Mouse (Mus musculus) myocyte (in vitro differentiated cells): ENCODE data around the gene Sult1a1. TPM values are rescaled to one million over a fixed set of nuclear protein-coding genes. Genes with fewer than 3 reads are reported as not detected.

Source experiments
- H3K27me3 ChIP-seq: one replicate; pipeline ENCODE4 v1.6.1; 2011; ENCODE audit not compliant: control insufficient read depth, insufficient read depth, insufficient read length
- H3K36me3 ChIP-seq: one replicate; pipeline ENCODE4 v1.6.1; 2011; ENCODE audit not compliant: control insufficient read depth, insufficient read depth
- H3K4me2 ChIP-seq: one replicate; pipeline ENCODE4 v1.6.1; 2011; ENCODE audit warnings: low read depth, control low read depth
- H3K4me3 ChIP-seq: one replicate; pipeline ENCODE4 v1.5.1; 2011; ENCODE audit warnings: mild to moderate bottlenecking, control low read depth, moderate library complexity
- H3K79me2 ChIP-seq: one replicate; pipeline ENCODE4 v1.6.1; 2011; ENCODE audit not compliant: control insufficient read depth, insufficient read depth
- H3ac ChIP-seq: one replicate; pipeline ENCODE4 v1.6.1; 2011; ENCODE audit not compliant: control insufficient read depth, insufficient read length
- CEBPB ChIP-seq: IDR thresholded peaks from 2 replicates; pipeline ENCODE4 v1.6.1; 2011; ENCODE audit warnings: mild to moderate bottlenecking, moderate library complexity; ENCODE audit not compliant: poor library complexity, insufficient read depth, severe bottlenecking
- E2F4 ChIP-seq: IDR thresholded peaks from one replicate; pipeline ENCODE4 v1.6.1; 2011; ENCODE audit warnings: mild to moderate bottlenecking, control low read depth, moderate library complexity; ENCODE audit not compliant: insufficient read depth
- MAX ChIP-seq: IDR thresholded peaks from one replicate; pipeline ENCODE4 v1.6.1; 2011; ENCODE audit warnings: low read depth, mild to moderate bottlenecking, control low read depth
- MYOD1 ChIP-seq, 3 experiments: IDR thresholded peaks; one replicate each; pipeline ENCODE4 v1.6.1; 2011; ENCODE audit warnings: control low read depth in 2 of 3, low read depth in 2 of 3, mild to moderate bottlenecking in 2 of 3, moderate library complexity in 1 of 3; ENCODE audit not compliant: insufficient read length in 2 of 3, control insufficient read depth in 1 of 3
- MYOG ChIP-seq, 3 experiments: IDR thresholded peaks; one replicate each; pipeline ENCODE4 v1.6.1; 2011; ENCODE audit warnings: control low read depth in 2 of 3, low read depth in 2 of 3, mild to moderate bottlenecking in 2 of 3; ENCODE audit not compliant: insufficient read length in 2 of 3, control insufficient read depth in 1 of 3, insufficient read depth in 1 of 3
- POLR2A ChIP-seq: IDR thresholded peaks from one replicate; pipeline ENCODE4 v1.6.1; 2011; ENCODE audit warnings: low read depth, mild to moderate bottlenecking, control low read depth, moderate library complexity; ENCODE audit not compliant: insufficient read length
- POLR2AphosphoS2 ChIP-seq: IDR thresholded peaks from one replicate; pipeline ENCODE4 v1.6.1; 2011; ENCODE audit warnings: low read depth, control low read depth; ENCODE audit not compliant: insufficient read length
- REST ChIP-seq: IDR thresholded peaks from one replicate; pipeline ENCODE4 v1.6.1; 2011; ENCODE audit warnings: mild to moderate bottlenecking, control low read depth, moderate library complexity; ENCODE audit not compliant: insufficient read depth, insufficient read length
- SRF ChIP-seq: IDR thresholded peaks from one replicate; pipeline ENCODE4 v1.6.1; 2011; ENCODE audit warnings: low read depth; ENCODE audit not compliant: control insufficient read depth, insufficient read length
- TCF12 ChIP-seq: IDR thresholded peaks from one replicate; pipeline ENCODE4 v1.6.1; 2011; ENCODE audit warnings: mild to moderate bottlenecking, control low read depth; ENCODE audit not compliant: poor library complexity, insufficient read depth, severe bottlenecking
- TCF3 ChIP-seq: IDR thresholded peaks from one replicate; pipeline ENCODE4 v1.6.1; 2011; ENCODE audit warnings: low read depth, control low read depth; ENCODE audit not compliant: insufficient read length
- USF1 ChIP-seq: IDR thresholded peaks from one replicate; pipeline ENCODE4 v1.6.1; 2011; ENCODE audit warnings: low read depth, mild to moderate bottlenecking, control low read depth, moderate library complexity
- polyA plus RNA-seq: library from polyadenylated mRNA; unstranded; fragments of >200 nt; fragmentation: generic; extraction: Trizol; gene quantifications from one replicate; pipeline ENCODE4 v1.2.1, GENCODE M21; 2012; ENCODE audit warnings: missing spikeins

The Sult1a1 gene
- not detected for polyA plus RNA-seq

GRCm38 (mm10) chr7:126676207-126676606 lies at the start of gene Sult1a1:
Gene Sult1a1, minus strand, starts transcription at chr7:126676432.
- H3K4me2 ChIP-seq, result no peak within 1 kb of the TSS
- no peaks in the 10 kb centered on the region for H3K79me2 ChIP-seq
- TF ChIP-seq SRF (no peak), TCF12 (no peak), CEBPB (no peak), MAX (no peak), REST (no peak), POLR2A (no peak), MYOG (IDR thresholded peaks at IDR 0.05; ENCODE audit: control insufficient read depth in 1 of 3, insufficient read depth in 1 of 3, insufficient read length in 2 of 3, low read depth in 2 of 3) (no peak), E2F4 (no peak), TCF3 (no peak), POLR2AphosphoS2 (no peak), USF1 (no peak), MYOD1 (IDR thresholded peaks at IDR 0.05; ENCODE audit: control insufficient read depth in 1 of 3, insufficient read length in 2 of 3, low read depth in 2 of 3) (no peak)
- no peak within 1 kb of the TSS for H3ac ChIP-seq
- H3K27me3 ChIP-seq, result no peaks in the 10 kb centered on the region
- H3K36me3 ChIP-seq, result peaks cover 5% of the 10 kb centered on the region
- H3K4me3 ChIP-seq, result no peak within 1 kb of the TSS

- Histone ChIP-seq H3ac (no peak overlapping the region), H3K4me2 (no peak overlapping the region), H3K36me3 (no peaks in the 10 kb centered on the region), H3K79me2 (no peaks in the 10 kb centered on the region), H3K4me3 (no peak overlapping the region), H3K27me3 (peaks cover 2% of the 10 kb centered on the region)
- no peak for TF ChIP-seq TCF3
- no peak for TF ChIP-seq TCF12
- TF ChIP-seq MYOG (IDR thresholded peaks at IDR 0.05; ENCODE audit: control insufficient read depth in 1 of 3, insufficient read depth in 1 of 3, insufficient read length in 2 of 3, low read depth in 2 of 3), result no peak
- no peak for TF ChIP-seq REST
- TF ChIP-seq USF1, result no peak
- TF ChIP-seq MYOD1 (IDR thresholded peaks at IDR 0.05; ENCODE audit: control insufficient read depth in 1 of 3, insufficient read length in 2 of 3, low read depth in 2 of 3), result no peak
- no peak for TF ChIP-seq SRF
- TF ChIP-seq MAX, result no peak
- no peak for TF ChIP-seq E2F4
- no peak for TF ChIP-seq CEBPB
Measured at GRCm38 (mm10) chr7:126725667-126726066, 49.4 kb upstream of the Sult1a1 start.

GRCm38 (mm10) chr7:126725077-126725476 lies 48.8 kb upstream of the Sult1a1 start:
- no peaks in the 10 kb centered on the region for H3K36me3 ChIP-seq
- no peak overlapping the region for H3K4me3 ChIP-seq
- no peak for TF ChIP-seq CEBPB
- no peak for TF ChIP-seq MYOD1 (IDR thresholded peaks at IDR 0.05; ENCODE audit: control insufficient read depth in 1 of 3, insufficient read length in 2 of 3, low read depth in 2 of 3)
- TF ChIP-seq MYOG (IDR thresholded peaks at IDR 0.05; ENCODE audit: control insufficient read depth in 1 of 3, insufficient read depth in 1 of 3, insufficient read length in 2 of 3, low read depth in 2 of 3), result no peak
- no peak for TF ChIP-seq POLR2AphosphoS2
- H3K4me2 ChIP-seq, result no peak overlapping the region
- no peaks in the 10 kb centered on the region for H3K27me3 ChIP-seq
- no peaks in the 10 kb centered on the region for H3K79me2 ChIP-seq
- H3ac ChIP-seq, result no peak overlapping the region

GRCm38 (mm10) chr7:126721635-126722034 lies 45.4 kb upstream of the Sult1a1 start:
- Histone ChIP-seq H3K79me2 (no peaks in the 10 kb centered on the region), H3ac (no peak overlapping the region), H3K27me3 (no peaks in the 10 kb centered on the region), H3K4me2 (no peak overlapping the region), H3K36me3 (no peaks in the 10 kb centered on the region), H3K4me3 (no peak overlapping the region)
- TF ChIP-seq POLR2AphosphoS2 (no peak), POLR2A (no peak), E2F4 (no peak)

- Histone ChIP-seq H3ac (no peak overlapping the region), H3K79me2 (no peaks in the 10 kb centered on the region), H3K36me3 (no peaks in the 10 kb centered on the region), H3K4me3 (no peak overlapping the region), H3K4me2 (no peak overlapping the region), H3K27me3 (peaks cover 16% of the 10 kb centered on the region)
- TF ChIP-seq CEBPB (no peak), POLR2A (no peak), SRF (no peak), POLR2AphosphoS2 (no peak), MYOG (IDR thresholded peaks at IDR 0.05; ENCODE audit: control insufficient read depth in 1 of 3, insufficient read depth in 1 of 3, insufficient read length in 2 of 3, low read depth in 2 of 3) (no peak), E2F4 (no peak), TCF3 (no peak), MYOD1 (IDR thresholded peaks at IDR 0.05; ENCODE audit: control insufficient read depth in 1 of 3, insufficient read length in 2 of 3, low read depth in 2 of 3) (no peak)
Measured at GRCm38 (mm10) chr7:126718787-126719337, 42.6 kb upstream of the Sult1a1 start.
